Mouse (Mus musculus): ENCODE results near the gene Fblim1. TPM values are rescaled to one million over a fixed set of nuclear protein-coding genes. Genes with fewer than 3 reads are reported as not detected.

The Fblim1 gene
- polyA plus RNA-seq, 1 experiment = 45.7 TPM

- H3K4me3 ChIP-seq (replicated peaks; ENCODE audit: extremely low read depth, low read depth, low read length) = no peak overlapping the region
- H3K4me1 ChIP-seq (ENCODE audit: control insufficient read depth, insufficient read depth, low read length) = peaks cover 10% of the 10 kb centered on the region
- TF ChIP-seq CTCF (IDR thresholded peaks at IDR 0.05; ENCODE audit: insufficient read depth, low read length) (no peak), POLR2A (IDR thresholded peaks at IDR 0.05; ENCODE audit: borderline replicate concordance, extremely low read depth, low read depth, low read length) (no peak)
- WGBS = 27% methylated on average over 8 of the region's 8 CpGs
- DNase-seq = no peak
Measured at GRCm38 (mm10) chr4:141604493-141604892, 1.4 kb downstream of the Fblim1 start.

GRCm38 (mm10) chr4:141603921-141604320 is 2.0 kb downstream of the Fblim1 start:
- Histone ChIP-seq H3K4me1 (ENCODE audit: control insufficient read depth, insufficient read depth, low read length) (peaks cover 10% of the 10 kb centered on the region), H3K4me3 (replicated peaks; ENCODE audit: extremely low read depth, low read depth, low read length) (no peak overlapping the region)
- no peak for TF ChIP-seq POLR2A (IDR thresholded peaks at IDR 0.05; ENCODE audit: borderline replicate concordance, extremely low read depth, low read depth, low read length)
- TF ChIP-seq CTCF (IDR thresholded peaks at IDR 0.05; ENCODE audit: insufficient read depth, low read length) = no peak
- DNase-seq = no peak
- 70% methylated on average over 4 of the region's 4 CpGs for WGBS

- Histone ChIP-seq H3K4me1 (ENCODE audit: control insufficient read depth, insufficient read depth, low read length) (peaks cover 10% of the 10 kb centered on the region), H3K4me3 (replicated peaks; ENCODE audit: extremely low read depth, low read depth, low read length) (no peak overlapping the region)
- 52% methylated on average over 11 of the region's 11 CpGs for WGBS
- TF ChIP-seq CTCF (IDR thresholded peaks at IDR 0.05; ENCODE audit: insufficient read depth, low read length) = no peak
- no peak for TF ChIP-seq POLR2A (IDR thresholded peaks at IDR 0.05; ENCODE audit: borderline replicate concordance, extremely low read depth, low read depth, low read length)
- DNase-seq = no peak
Measured at GRCm38 (mm10) chr4:141602523-141603223, 3.2 kb downstream of the Fblim1 start.

- Histone ChIP-seq H3K4me3 (replicated peaks; ENCODE audit: extremely low read depth, low read depth, low read length) (no peak overlapping the region), H3K4me1 (ENCODE audit: control insufficient read depth, insufficient read depth, low read length) (peaks cover 10% of the 10 kb centered on the region)
- DNase-seq = no peak
- TF ChIP-seq CTCF (IDR thresholded peaks at IDR 0.05; ENCODE audit: insufficient read depth, low read length) = no peak
- TF ChIP-seq POLR2A (IDR thresholded peaks at IDR 0.05; ENCODE audit: borderline replicate concordance, extremely low read depth, low read depth, low read length) = no peak
- WGBS = 61% methylated on average over 12 of the region's 12 CpGs
Measured at GRCm38 (mm10) chr4:141601148-141601862, 4.6 kb downstream of the Fblim1 start.

GRCm38 (mm10) chr4:141600364-141600763 is 5.5 kb downstream of the Fblim1 start:
- no peak overlapping the region for H3K4me3 ChIP-seq (replicated peaks; ENCODE audit: extremely low read depth, low read depth, low read length)
- 64% methylated on average over 6 of the region's 6 CpGs for WGBS
- peaks cover 10% of the 10 kb centered on the region for H3K4me1 ChIP-seq (ENCODE audit: control insufficient read depth, insufficient read depth, low read length)
- no peak for DNase-seq
- TF ChIP-seq POLR2A (IDR thresholded peaks at IDR 0.05; ENCODE audit: borderline replicate concordance, extremely low read depth, low read depth, low read length) (no peak), CTCF (IDR thresholded peaks at IDR 0.05; ENCODE audit: insufficient read depth, low read length) (no peak)

GRCm38 (mm10) chr4:141599251-141600141 is 6.4 kb downstream of the Fblim1 start:
- 4% methylated on average over 56 of the region's 57 CpGs for WGBS
- DNase-seq = no peak
- Histone ChIP-seq H3K4me3 (replicated peaks; ENCODE audit: extremely low read depth, low read depth, low read length) (peak overlapping the region; percentile 42), H3K4me1 (ENCODE audit: control insufficient read depth, insufficient read depth, low read length) (peaks cover 10% of the 10 kb centered on the region)
- no peak for TF ChIP-seq POLR2A (IDR thresholded peaks at IDR 0.05; ENCODE audit: borderline replicate concordance, extremely low read depth, low read depth, low read length)
- no peak for TF ChIP-seq CTCF (IDR thresholded peaks at IDR 0.05; ENCODE audit: insufficient read depth, low read length)

GRCm38 (mm10) chr4:141598894-141599250 is 7.0 kb downstream of the Fblim1 start:
- DNase-seq = no peak
- TF ChIP-seq CTCF (IDR thresholded peaks at IDR 0.05; ENCODE audit: insufficient read depth, low read length) = no peak
- TF ChIP-seq POLR2A (IDR thresholded peaks at IDR 0.05; ENCODE audit: borderline replicate concordance, extremely low read depth, low read depth, low read length) = no peak
- H3K4me1 ChIP-seq (ENCODE audit: control insufficient read depth, insufficient read depth, low read length) = peaks cover 10% of the 10 kb centered on the region
- H3K4me3 ChIP-seq (replicated peaks; ENCODE audit: extremely low read depth, low read depth, low read length) = peak overlapping the region; percentile 42
- WGBS = 6% methylated on average over 9 of the region's 9 CpGs

- 3% methylated on average over 19 of the region's 19 CpGs for WGBS
- no peak for DNase-seq
- TF ChIP-seq CTCF (IDR thresholded peaks at IDR 0.05; ENCODE audit: insufficient read depth, low read length) (no peak), POLR2A (IDR thresholded peaks at IDR 0.05; ENCODE audit: borderline replicate concordance, extremely low read depth, low read depth, low read length) (0 out of 2 replicates have a peak, but pooled peaks have one; percentile 2)
Measured at GRCm38 (mm10) chr4:141598199-141598893, 7.5 kb downstream of the Fblim1 start.

More at GRCm38 (mm10) chr4:141598199-141598893, 7.5 kb downstream of the Fblim1 start:
- peak overlapping the region; percentile 42 for H3K4me3 ChIP-seq (replicated peaks; ENCODE audit: extremely low read depth, low read depth, low read length)
- H3K4me1 ChIP-seq (ENCODE audit: control insufficient read depth, insufficient read depth, low read length) = peaks cover 10% of the 10 kb centered on the region

Data from lung, adult 2 months (tissue).